Mouse (Mus musculus) heart, postnatal 0 days (tissue): ENCODE results near the gene Lmln.

Source experiments
- CTCF ChIP-seq: IDR thresholded peaks from 2 replicates; pipeline ENCODE4 v1.5.1; 2016; ENCODE audit warnings: antibody characterized with exemption, control low read depth, low read depth
- EP300 ChIP-seq: IDR thresholded peaks from 2 replicates; pipeline ENCODE4 v1.6.1; 2016; ENCODE audit warnings: antibody characterized with exemption, low read depth

DNA sequence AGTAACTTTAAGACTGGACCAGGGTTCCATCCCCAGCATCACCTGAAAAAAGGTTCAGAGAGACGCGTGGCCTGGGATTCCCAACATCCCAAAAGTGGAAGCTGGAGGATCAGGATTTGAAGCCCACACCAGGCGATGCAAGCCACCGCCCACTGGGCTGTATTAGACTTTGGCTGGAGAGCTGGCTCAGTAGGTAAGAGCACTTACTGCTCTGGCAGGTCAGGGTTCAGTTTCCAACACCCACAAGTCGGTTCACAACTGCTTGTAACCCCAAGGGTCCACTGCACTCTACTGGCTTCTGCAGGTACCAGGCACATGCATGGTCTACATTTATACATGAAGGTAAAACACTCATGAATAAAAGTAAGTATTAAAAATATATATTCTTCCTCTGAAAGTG, 48.5 kb upstream of the Lmln start:
- TF ChIP-seq CTCF (no peak), EP300 (no peak)
